Mouse (Mus musculus) G1E-ER4 (cell line): ENCODE measurements at regions not wholly inside any gene's neighbourhood (a gene's known extent, or its start where the extent isn't known, plus 50 kb on each side); places are given as distances from the start of the nearest gene placed in this dataset.
A peak's percentile ranks its signal among the peaks of the same experiment; 100 is the strongest.

Source experiments
- GATA1 ChIP-seq: IDR thresholded peaks from one replicate; pipeline ENCODE4 v1.8.0; 2012; ENCODE audit warnings: low read length, inconsistent platforms

DNA sequence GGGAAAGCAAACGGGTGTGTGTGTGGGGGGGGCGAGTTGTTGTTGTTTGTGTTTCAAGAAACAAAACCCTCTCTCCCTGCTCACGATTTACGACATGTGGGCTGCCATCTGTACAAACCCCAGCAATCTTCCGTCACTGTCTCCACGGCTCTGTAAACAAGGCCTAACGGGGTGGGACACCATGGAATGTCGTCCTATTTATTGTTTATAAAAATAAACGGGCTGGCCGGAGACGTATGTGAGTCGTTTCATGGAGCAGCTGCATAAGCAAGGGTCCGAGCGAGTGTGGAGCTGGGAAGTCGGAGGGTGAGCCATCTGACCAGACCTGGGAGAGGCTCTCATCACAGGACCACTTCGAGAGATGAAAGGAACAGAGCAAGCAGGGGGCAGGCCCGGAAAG is 141.4 kb upstream of the Sall1 start:
- no peak for TF ChIP-seq GATA1

DNA sequence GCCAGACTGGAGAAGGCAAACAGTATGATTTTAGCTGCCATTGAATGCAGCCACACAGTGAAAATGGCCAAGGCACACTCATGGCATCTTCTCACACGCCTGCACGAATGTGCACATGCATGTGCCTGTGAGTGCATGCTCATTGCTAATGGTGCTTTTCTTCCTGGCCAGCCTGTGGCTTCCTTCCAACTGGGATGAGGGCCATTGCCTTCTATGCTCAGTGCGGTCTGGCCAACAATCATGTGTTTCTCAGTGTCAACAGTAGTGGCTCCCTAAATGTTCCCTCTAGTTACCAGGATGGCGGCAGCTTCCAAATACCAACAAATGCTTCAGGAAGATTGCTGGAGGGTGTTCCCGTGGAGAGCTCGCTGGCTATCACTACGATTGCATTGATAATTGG is 131.7 kb upstream of the Sall1 start:
- TF ChIP-seq GATA1 = no peak

DNA sequence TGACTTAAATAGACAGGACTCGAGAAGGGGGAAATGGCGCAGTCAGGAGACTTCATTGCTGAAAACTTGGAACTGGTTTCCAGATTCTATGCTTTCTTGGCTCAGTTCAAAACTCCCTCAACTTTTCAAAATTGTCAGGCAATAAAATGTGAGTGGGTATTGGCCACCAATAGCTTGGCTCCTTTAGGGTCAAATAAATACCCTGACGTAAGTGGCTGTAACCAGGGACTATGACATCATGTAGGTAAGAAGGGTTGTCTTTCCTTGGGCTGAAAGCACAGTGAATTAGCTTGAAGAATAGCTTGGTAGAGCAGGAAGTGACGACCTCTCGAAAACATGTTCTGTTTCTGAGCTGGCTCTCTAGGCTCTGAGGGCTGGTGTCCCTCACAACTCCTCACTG is 127.6 kb upstream of the Sall1 start:
- no peak for TF ChIP-seq GATA1

DNA sequence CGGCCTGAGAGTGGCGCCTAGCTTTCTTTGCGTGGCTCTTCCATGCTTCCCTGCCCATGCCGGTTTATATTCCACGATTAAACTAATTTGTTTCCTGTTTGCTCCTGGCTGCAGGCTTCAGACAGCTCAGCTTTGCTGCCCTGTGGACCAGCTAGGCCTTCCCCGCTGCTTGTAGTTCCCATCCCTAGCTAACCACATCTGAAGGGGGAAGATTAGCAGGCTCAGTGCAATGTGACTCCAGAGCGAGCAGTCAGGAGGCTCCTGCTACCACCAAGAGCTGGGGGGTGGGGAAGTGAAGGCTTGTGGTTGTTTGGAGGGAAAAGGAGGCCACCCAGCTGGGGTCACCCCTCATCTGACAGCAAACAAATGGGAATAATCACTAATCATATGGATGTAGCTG is 125.5 kb upstream of the Sall1 start:
- no peak for TF ChIP-seq GATA1

DNA sequence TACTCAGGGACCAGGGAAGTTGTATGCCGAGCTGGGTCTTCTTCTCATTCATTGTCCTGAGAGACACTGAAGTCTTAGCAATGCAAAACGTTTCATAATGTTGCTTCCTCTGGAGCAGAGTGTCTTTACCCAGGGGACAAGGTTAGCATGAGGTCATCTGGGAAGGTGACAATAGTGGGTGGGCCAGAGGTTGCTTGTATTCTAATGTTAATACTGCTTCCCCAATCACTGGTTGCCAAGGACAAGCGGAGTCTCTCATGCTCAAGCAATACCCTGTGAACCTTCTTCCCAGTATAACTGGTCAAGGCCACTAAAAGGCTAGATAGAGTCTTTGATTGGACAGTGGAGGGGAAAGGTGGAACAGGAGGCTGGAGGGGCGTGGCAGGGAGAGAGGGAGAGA is 123.1 kb upstream of the Sall1 start:
- TF ChIP-seq GATA1 = no peak

DNA sequence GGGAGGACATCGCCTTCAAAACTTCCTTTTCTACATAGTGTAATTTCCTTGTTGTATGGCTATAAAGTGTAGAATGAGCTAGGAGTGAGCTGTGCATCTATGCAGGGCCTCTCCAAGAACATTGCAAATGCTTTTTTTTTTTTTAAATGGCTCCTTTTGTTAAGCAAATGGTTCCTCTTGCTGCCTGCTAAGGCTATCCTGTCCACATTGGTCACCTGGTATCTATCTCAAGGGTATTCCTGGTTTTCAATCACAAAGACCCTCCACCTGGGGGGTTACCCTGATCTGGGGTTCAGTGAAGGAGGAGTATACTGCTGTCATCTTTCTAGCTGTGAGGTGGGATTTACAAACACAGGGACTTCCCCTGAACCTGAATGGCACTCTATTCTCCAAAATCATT is 112.9 kb upstream of the Sall1 start:
- no peak for TF ChIP-seq GATA1

DNA sequence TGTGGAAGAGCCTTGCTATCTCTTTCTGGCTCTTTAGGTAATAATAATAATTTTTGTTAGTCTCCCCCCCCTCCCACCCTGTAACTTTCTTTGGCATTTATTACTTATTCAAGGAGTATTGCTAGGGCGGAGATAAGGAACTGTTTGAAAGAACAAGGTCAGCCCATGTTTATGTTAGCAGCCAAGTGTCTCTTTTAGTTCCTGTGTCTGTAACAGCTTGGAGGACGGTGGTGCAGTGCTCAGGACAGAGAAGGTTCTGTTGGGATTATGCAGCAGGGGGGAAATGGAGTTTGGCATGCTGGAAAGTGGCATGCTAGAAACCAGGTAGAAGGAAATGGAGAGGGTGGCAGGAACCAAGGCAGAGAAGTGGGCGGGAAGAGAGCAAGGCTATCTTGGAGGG is 109.6 kb upstream of the Sall1 start:
- TF ChIP-seq GATA1 = no peak

DNA sequence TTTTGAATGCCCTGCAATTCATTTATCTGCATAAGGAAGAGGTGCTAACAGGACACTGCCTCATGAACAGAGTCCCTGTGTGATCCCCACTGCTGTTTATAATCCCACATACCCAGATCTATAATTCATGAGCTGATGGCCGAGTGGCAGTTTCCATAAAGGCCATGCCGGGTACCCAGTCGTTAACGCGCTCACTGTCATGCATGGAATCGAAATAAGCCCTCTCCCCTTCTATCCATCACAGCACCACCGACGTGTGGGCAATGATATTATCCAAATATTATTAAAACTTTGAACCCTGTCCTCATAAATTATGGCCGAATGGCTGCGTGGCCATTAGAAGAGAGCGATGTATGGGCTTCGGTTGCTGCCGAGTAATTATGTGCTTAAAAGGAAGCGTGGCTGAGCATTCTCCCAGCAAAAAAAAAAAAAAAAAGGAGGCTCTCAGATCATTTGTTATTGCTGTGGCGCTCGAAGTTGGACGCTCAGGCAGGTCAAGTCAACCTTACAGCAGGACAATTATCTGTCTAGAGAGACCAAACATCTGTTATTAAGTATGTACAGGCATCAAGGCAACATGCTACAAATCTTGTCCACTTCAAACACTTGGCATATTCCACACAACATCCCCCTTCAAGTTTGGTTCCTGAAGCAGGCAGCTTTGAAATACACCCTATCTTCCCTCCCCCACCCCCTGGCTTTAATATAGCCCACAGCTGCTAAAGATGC is 109.1 kb upstream of the Sall1 start:
- TF ChIP-seq GATA1 = no peak

DNA sequence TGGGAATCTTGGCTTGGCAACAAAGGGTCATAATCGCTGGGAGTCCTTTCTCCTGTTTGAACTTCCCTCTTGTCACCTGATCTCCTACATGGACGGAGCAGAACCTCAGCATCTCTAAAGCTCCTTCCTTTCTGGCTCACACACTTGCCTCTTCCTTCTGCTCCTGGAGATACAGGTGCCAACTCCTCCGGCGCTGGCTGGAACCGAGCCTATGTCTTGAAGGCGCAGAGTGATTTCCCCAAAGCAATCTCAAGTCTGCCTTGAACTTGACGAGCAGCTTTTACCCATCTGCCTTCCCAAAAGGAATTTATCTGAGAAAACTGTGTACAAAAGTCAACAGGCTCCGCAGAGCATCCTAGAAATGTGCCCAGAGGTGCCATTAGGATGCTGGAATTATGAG is 108.4 kb upstream of the Sall1 start:
- TF ChIP-seq GATA1 = no peak

DNA sequence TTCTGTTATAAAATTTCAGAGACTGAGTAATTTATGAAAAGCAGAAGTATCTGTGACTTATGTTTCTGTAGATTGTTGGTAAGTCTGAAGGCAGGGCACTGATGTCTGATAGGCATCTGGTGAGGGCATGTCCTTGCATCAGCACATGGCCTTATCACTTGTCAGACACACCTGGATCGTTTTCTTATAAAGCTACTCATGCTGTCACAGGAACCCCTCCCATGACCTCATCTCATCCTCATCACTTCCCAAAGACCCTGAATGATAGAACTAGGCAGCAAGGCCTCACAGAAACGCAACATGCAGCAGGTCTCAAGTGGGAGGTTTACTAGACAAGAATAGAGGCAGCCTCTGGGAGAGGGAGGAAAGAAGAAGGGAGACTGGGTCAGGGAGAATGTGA is 107.0 kb upstream of the Sall1 start:
- TF ChIP-seq GATA1 = peak; percentile 82

DNA sequence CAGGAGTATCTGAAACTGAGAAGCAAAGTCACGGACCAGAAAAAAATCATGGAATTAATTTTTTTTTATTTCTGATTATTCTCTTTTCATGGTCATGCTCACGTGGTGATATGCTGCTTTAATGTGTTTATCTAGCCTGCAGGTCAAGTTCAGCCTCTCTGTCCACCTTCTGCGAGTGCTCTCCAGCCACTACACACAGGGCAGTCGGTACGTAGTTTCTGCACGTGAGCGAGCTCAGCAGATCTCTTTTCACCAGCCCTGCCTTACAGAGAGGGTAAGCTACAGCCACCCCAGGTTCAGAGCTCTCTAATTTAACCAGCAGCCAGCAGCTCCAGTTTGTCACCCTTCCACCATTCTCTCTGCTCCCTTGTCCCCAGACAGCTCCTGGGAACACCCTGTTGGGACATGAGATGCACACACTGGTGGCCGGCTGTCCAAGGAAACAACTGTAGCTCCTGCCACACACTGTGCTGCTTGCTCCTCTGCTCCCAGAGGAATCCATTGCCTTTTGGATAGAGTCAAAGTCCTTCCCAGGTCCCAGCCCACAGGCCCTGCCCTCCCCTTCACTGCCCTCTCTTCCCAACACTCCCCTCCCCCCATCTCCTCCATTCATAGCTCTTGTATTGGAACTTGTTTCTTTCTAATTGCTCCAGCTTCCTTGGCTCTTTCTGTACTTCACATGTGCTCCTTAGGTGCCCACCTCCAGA is 97.7 kb upstream of the Sall1 start:
- TF ChIP-seq GATA1 = no peak

DNA sequence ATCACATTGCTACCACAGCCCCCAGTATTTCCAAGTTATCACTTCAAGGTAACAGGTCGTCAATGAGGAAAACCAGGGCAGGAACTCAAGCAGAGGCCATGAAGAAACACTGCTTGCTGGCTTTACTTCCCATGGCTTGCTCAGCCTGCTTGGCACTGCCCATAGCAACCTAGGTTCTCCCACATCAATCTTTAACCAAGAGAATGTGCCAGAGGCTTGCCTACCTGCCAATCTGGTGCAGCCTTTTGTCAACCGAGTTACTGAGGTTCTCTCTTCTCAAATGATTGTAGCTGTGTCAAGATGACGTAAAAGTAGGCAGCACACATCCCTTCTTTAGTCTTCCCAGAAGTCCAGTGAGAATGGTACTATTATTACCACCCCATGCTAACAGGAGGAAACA is 95.9 kb upstream of the Sall1 start:
- no peak for TF ChIP-seq GATA1

DNA sequence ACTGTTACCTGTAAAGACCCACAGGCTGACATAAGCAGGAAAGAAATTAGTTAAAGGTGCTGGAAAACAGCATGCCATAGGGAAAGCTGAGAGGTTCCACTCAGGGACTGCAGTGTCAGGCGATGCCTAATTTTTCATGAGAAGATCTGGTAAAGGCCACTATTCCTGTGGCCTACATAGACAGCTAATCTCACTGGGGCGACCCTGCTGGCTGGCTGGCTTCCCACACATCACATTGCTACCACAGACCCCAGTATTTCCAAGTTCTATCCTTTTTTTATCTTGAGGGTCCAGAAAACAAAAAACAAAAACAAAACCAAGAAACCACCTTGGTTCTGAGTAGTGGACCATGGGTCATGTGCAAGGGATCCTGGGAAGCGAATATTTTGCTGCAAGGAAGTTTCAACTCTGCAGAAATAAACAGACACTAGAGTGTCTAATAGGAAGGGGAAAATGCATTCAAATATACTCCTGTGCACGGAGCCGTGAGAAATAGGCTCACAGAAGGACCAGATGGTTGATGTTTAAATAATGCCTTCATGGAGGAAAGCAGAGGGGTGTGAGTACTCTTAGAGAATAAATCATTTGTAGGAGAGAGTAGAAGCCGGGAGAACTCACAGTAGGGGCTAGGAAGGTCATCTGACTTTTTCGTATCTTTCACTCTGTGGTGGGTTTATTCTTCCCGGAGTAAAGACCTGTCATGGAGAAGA is 94.6 kb upstream of the Sall1 start:
- TF ChIP-seq GATA1 = no peak

DNA sequence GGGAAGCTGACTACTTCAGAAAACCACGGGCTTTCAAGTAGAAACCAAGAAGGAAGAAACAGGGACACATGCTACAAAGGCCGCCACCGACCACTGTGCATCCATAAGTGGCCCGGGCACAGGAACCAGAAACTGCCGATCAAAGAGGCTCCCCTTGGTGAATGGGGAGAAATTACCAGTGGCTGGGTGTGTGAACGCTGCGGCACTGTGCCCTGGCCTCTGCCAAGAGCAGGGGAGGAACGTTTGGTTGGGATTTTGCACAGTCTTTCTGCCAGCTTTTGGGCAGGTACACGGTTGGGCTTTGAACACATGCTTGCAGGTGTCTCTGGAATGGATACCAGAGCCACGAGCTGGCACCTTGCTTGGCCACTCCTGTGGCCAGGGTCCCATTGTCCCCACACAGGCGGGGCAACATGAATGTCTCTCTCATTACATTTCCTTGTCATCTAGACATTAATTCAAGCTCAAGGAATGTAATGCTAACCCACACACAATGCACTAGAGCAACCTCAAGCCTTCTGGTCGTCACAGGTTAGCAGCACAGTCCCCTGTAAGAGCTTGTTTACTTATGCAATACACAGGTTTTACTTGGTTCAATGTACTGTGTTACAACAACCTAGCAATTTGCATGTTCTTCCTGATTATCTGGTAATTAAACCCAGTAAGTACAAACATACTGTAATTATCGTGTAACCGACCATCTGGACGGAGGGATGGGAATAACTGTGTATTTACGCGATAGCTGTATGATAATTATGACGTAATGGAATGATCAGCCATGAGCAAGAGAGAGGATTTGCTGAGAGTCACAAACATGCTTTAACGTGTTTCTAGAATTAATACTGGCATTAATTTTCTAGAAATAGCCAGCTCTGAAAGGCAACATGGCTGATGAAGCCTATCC is 90.9 kb upstream of the Sall1 start:
- no peak for TF ChIP-seq GATA1

DNA sequence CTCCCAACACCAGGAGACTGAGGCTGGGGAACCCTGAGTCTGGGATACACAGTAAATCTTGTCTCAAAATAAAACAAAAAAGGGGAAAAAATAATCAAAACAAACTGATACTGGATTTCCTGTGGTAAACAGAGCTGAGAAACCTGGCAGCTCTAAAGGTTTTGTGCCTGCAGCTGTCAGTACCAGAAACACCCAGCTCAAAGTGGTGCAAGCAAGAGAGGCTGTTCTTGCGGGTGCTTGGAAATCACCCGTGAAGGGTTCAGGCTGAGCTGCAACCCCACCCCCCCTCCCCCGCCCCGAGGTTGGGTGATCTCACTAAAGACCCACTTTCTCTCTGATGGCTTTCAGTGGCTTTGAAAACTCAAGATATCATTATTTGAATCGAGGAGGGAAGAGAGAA is 90.1 kb upstream of the Sall1 start:
- no peak for TF ChIP-seq GATA1

DNA sequence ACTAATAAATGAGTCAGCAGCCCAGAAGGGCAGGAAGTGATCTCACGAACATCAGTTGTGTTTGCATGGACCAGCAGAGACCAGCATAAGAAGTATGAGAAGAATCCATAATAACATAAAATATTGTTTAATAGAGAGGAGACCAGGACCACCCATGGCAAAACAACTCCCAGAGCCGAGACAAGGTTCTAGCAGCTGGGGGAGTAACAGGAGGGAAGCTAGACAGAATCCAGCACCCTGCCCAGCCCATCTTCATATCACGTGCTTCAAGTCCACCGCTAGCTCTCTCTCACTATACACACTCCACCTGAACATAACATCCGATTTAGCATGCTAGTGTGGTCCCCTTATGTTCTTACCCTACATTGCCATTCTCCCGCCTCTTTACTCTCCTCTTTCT is 77.1 kb upstream of the Sall1 start:
- no peak for TF ChIP-seq GATA1
